Mouse (Mus musculus): ENCODE data around the gene Tspan2. TPM values are rescaled to one million over a fixed set of nuclear protein-coding genes. Genes with fewer than 3 reads are reported as not detected.
A peak's percentile ranks its signal among the peaks of the same experiment; 100 is the strongest.

Gene Tspan2
- polyA plus RNA-seq, 1 experiment from 2014 or later: 7.1 TPM

DNA sequence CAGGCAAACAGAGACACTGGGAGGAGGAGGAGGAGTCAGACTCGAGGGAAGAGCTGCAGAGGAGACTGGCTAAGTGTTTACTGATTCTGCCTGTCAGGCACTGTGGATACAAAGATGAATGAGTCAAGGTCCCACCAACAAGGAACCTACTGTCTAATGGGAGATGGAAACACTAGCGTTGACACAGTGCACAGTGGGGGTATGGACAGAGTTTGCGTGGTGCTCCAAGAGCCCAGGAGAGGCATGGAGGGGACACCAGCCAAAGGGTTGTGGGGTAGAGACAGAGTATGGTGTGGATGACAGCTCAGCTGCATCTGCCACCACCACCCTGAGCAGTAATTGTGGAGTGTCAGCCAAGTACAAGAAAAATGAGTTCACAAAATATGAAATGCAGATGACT lies 28.1 kb downstream of the Tspan2 start:
- Histone ChIP-seq H3K4me1 (ENCODE audit: control insufficient read depth, insufficient read depth, low read length) (no peaks in the 10 kb centered on the region), H3K27me3 (ENCODE audit: control insufficient read depth, insufficient read depth, low read length) (no peaks in the 10 kb centered on the region), H3K9me3 (ENCODE audit: control insufficient read depth, low read length) (no peaks in the 10 kb centered on the region), H3K4me3 (ENCODE audit: low read depth, low read length) (no peak overlapping the region), H3K36me3 (ENCODE audit: control insufficient read depth, insufficient read depth, low read length) (no peaks in the 10 kb centered on the region; the same call in 1 of the 2 replicates), H3K9ac (ENCODE audit: low read length) (no peak overlapping the region), H3K4me2 (ENCODE audit: low read depth, severe bottlenecking) (no peak overlapping the region), H3K27ac (replicated peaks; ENCODE audit: low read depth, low read length) (no peak overlapping the region)
- no peak for ATAC-seq (ENCODE audit: insufficient number of reproducible peaks, low FRiP score, low TSS enrichment, low read depth)
- WGBS: 77% methylated on average over 3 of the region's 3 CpGs
- DNase-seq (ENCODE audit: low spot score): no peak

DNA sequence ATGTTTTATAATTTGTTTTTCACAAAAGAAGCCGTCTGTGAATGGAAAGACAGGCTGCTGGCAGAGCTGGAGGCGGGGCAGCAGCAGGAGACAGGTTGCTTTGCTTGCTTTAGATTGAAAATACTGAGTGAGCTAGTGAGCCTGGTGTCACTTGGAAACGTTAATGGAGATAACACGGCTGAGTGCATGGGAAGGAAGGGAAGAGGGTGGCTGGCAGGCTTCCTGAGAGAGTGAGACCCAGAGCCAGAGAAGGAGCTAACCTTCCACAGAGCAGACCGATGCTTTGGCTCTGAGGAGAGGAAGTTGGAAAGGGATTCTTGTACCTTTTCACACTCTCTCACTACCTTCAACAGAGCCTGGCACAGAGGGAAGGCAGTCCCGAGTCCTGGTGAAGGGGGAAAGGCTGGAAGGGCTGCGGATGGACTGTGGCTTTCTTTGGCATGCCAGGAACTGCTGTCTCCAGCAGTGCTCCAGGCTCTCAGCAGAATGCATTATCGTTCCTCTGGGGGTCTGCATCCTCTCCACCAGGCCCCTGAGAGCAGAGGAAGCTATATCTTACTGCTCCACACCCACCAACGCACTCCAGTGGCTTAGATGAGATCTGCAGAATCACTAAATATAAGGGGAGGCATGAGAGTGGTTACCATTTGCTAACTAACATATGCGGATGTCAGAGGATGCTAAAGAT lies 29.5 kb downstream of the Tspan2 start:
- ATAC-seq (ENCODE audit: insufficient number of reproducible peaks, low FRiP score, low TSS enrichment, low read depth): no peak
- H3K4me2 ChIP-seq (ENCODE audit: low read depth, severe bottlenecking): no peak overlapping the region
- DNase-seq (ENCODE audit: low spot score): no peak
- no peaks in the 10 kb centered on the region for H3K36me3 ChIP-seq (ENCODE audit: control insufficient read depth, insufficient read depth, low read length)
- H3K27ac ChIP-seq (replicated peaks; ENCODE audit: low read depth, low read length): no peak overlapping the region
- H3K9me3 ChIP-seq (ENCODE audit: control insufficient read depth, low read length): no peaks in the 10 kb centered on the region
- H3K27me3 ChIP-seq (ENCODE audit: control insufficient read depth, insufficient read depth, low read length): no peaks in the 10 kb centered on the region
- WGBS: 49% methylated on average over 10 of the region's 10 CpGs
- H3K4me1 ChIP-seq (ENCODE audit: control insufficient read depth, insufficient read depth, low read length): no peaks in the 10 kb centered on the region
- no peak overlapping the region for H3K9ac ChIP-seq (ENCODE audit: low read length)
- no peak overlapping the region for H3K4me3 ChIP-seq (ENCODE audit: low read depth, low read length)

DNA sequence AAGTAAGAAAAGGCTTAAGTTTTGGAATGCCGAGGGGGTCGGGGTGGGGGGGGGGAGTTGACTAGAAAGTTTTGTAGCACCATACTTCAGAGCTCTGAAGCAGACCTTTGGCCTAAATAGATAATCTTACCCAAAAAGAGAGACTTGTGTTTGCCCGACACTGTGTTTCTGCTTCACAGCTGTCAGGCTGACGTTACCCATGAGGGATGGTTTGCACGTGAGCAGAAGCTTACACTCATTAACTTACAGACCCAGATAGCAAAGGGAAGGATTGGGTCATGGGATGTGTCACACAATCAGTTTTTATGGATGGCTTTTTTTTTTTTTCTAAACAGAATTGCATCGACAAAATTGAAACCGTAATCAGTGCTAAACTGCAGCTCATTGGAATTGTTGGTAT lies 30.5 kb downstream of the Tspan2 start:
- no peak for DNase-seq (ENCODE audit: low spot score)
- H3K27ac ChIP-seq (replicated peaks; ENCODE audit: low read depth, low read length): no peak overlapping the region
- ATAC-seq (ENCODE audit: insufficient number of reproducible peaks, low FRiP score, low TSS enrichment, low read depth): no peak
- no peaks in the 10 kb centered on the region for H3K9me3 ChIP-seq (ENCODE audit: control insufficient read depth, low read length)
- H3K4me2 ChIP-seq (ENCODE audit: low read depth, severe bottlenecking): no peak overlapping the region
- no peaks in the 10 kb centered on the region for H3K4me1 ChIP-seq (ENCODE audit: control insufficient read depth, insufficient read depth, low read length)
- H3K9ac ChIP-seq (ENCODE audit: low read length): no peak overlapping the region
- no peaks in the 10 kb centered on the region for H3K27me3 ChIP-seq (ENCODE audit: control insufficient read depth, insufficient read depth, low read length)
- H3K4me3 ChIP-seq (ENCODE audit: low read depth, low read length): no peak overlapping the region
- WGBS: 80% methylated on average over 7 of the region's 7 CpGs
- no peaks in the 10 kb centered on the region for H3K36me3 ChIP-seq (ENCODE audit: control insufficient read depth, insufficient read depth, low read length)

DNA sequence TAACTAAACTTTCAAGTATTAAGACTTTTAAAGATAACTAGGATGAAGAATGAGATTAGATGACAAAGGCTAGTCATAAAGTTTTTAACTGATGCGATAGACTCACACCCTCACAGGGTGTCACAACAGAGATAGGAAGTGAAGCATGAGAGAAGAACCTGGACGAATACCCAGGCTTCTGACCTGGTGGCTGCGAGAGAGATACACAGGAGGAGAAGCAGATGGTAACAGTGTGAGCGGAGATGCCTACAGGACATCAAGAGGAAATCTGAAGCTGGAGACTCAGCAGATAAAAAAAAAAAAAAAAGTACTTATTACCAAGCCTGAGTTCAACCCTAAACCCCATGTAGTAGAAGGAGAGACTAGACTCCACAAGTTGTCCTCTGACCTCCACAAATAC lies 38.7 kb downstream of the Tspan2 start:
- Histone ChIP-seq H3K4me1 (ENCODE audit: control insufficient read depth, insufficient read depth, low read length) (no peaks in the 10 kb centered on the region), H3K9ac (ENCODE audit: low read length) (no peak overlapping the region), H3K4me2 (ENCODE audit: low read depth, severe bottlenecking) (no peak overlapping the region), H3K4me3 (ENCODE audit: low read depth, low read length) (no peak overlapping the region), H3K27ac (replicated peaks; ENCODE audit: low read depth, low read length) (no peak overlapping the region), H3K9me3 (ENCODE audit: control insufficient read depth, low read length) (no peaks in the 10 kb centered on the region), H3K36me3 (ENCODE audit: control insufficient read depth, insufficient read depth, low read length) (no peaks in the 10 kb centered on the region), H3K27me3 (ENCODE audit: control insufficient read depth, insufficient read depth, low read length) (no peaks in the 10 kb centered on the region)
- no peak for DNase-seq (ENCODE audit: low spot score)
- WGBS: 92% methylated on average over 4 of the region's 4 CpGs
- no peak for ATAC-seq (ENCODE audit: insufficient number of reproducible peaks, low FRiP score, low TSS enrichment, low read depth)

DNA sequence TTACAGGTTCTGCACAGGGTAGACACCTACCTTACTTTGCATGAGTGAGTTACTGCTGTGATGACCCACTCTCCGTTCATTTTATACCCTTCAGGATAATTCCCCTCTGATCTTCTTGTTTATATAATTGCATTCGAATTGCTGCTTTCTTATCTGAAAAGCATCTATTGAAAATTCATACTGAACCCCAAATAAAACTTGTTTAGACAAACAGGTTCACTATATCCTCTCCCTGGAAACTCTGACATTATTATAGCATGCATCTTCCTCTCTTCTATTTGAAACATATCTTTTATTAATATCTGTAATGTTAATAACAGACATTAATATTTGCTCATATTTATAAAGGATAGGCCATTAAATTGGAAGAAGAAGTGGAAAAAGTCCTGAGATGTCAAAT lies 48.3 kb downstream of the Tspan2 start, which contains the start of gene Tshb:
TSS of gene Tshb (minus strand) at position 101 of the 400 bp plus-strand sequence.
- H3K4me3 ChIP-seq (ENCODE audit: low read depth, low read length): no peak within 1 kb of the TSS
- 73% methylated on average over 2 of the region's 2 CpGs for WGBS
- no peaks in the 10 kb centered on the region for H3K36me3 ChIP-seq (ENCODE audit: control insufficient read depth, insufficient read depth, low read length)
- H3K9me3 ChIP-seq (ENCODE audit: control insufficient read depth, low read length): no peaks in the 10 kb centered on the region
- H3K4me2 ChIP-seq (ENCODE audit: low read depth, severe bottlenecking): no peak within 1 kb of the TSS
- H3K27me3 ChIP-seq (ENCODE audit: control insufficient read depth, insufficient read depth, low read length): no peaks in the 10 kb centered on the region
- ATAC-seq (ENCODE audit: insufficient number of reproducible peaks, low FRiP score, low TSS enrichment, low read depth) (no peak), DNase-seq (ENCODE audit: low spot score) (no peak)
- no peak within 1 kb of the TSS for H3K27ac ChIP-seq (replicated peaks; ENCODE audit: low read depth, low read length)
- H3K9ac ChIP-seq (ENCODE audit: low read length): no peak within 1 kb of the TSS
- H3K4me1 ChIP-seq (ENCODE audit: control insufficient read depth, insufficient read depth, low read length): no peaks in the 10 kb centered on the region

DNA sequence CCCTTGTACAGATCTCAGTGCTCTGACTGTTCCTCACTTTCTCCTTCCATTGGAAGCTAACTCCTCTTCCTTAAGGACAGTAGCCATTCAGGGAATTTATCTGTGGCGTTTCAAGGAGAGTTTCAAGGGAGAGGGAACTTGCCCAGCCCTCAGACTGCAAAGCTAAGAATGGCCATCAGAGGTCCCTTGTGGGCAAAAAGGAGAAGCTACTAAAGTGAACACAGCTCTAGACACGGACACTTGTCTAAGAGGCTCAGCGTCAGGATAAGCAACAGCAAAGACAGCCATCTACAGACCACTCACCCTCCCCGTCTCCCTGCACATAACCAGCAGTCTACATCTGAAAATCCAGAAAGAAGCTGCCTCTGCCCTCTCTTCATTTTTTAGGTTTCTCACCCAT lies 53.0 kb downstream of the Tspan2 start:
- H3K36me3 ChIP-seq (ENCODE audit: control insufficient read depth, insufficient read depth, low read length): no peaks in the 10 kb centered on the region
- H3K9me3 ChIP-seq (ENCODE audit: control insufficient read depth, low read length): no peaks in the 10 kb centered on the region
- H3K9ac ChIP-seq (ENCODE audit: low read length): no peak overlapping the region
- no peaks in the 10 kb centered on the region for H3K27me3 ChIP-seq (ENCODE audit: control insufficient read depth, insufficient read depth, low read length)
- H3K27ac ChIP-seq (replicated peaks; ENCODE audit: low read depth, low read length): no peak overlapping the region
- DNase-seq (ENCODE audit: low spot score) (no peak), ATAC-seq (ENCODE audit: insufficient number of reproducible peaks, low FRiP score, low TSS enrichment, low read depth) (no peak)
- no peak overlapping the region for H3K4me2 ChIP-seq (ENCODE audit: low read depth, severe bottlenecking)
- no peaks in the 10 kb centered on the region for H3K4me1 ChIP-seq (ENCODE audit: control insufficient read depth, insufficient read depth, low read length)
- WGBS: 49% methylated on average over 4 of the region's 4 CpGs
- H3K4me3 ChIP-seq (ENCODE audit: low read depth, low read length): no peak overlapping the region

DNA sequence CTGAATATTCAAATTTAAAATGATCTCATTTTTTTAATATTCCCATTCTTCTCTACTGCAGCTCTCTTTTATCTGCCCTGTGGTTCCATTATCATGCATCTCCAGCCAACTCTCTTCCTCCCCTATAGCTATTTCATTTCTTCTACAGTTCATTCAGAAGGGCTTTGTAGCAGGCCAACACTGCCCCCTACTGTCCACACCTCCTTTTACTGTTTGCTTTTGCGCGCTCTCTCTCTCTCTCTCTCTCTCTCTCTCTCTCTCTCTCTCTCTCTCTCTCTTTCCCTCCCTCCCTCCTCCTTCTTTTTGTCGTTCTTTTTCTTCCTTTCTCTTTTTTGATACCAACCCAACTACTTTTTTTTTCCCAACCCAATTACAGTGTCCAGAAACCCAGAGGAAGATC lies 69.6 kb downstream of the Tspan2 start:
- 8% methylated on average over 3 of the region's 3 CpGs for WGBS
- H3K4me2 ChIP-seq (ENCODE audit: low read depth, severe bottlenecking): no peak overlapping the region
- ATAC-seq (ENCODE audit: insufficient number of reproducible peaks, low FRiP score, low TSS enrichment, low read depth): no peak
- no peak overlapping the region for H3K4me3 ChIP-seq (ENCODE audit: low read depth, low read length)
- no peak overlapping the region for H3K9ac ChIP-seq (ENCODE audit: low read length)
- peak; percentile 85 for DNase-seq (ENCODE audit: low spot score)
- H3K36me3 ChIP-seq (ENCODE audit: control insufficient read depth, insufficient read depth, low read length): no peaks in the 10 kb centered on the region
- H3K27ac ChIP-seq (replicated peaks; ENCODE audit: low read depth, low read length): no peak overlapping the region
- H3K9me3 ChIP-seq (ENCODE audit: control insufficient read depth, low read length): no peaks in the 10 kb centered on the region
- H3K4me1 ChIP-seq (ENCODE audit: control insufficient read depth, insufficient read depth, low read length): no peaks in the 10 kb centered on the region
- no peaks in the 10 kb centered on the region for H3K27me3 ChIP-seq (ENCODE audit: control insufficient read depth, insufficient read depth, low read length)

DNA sequence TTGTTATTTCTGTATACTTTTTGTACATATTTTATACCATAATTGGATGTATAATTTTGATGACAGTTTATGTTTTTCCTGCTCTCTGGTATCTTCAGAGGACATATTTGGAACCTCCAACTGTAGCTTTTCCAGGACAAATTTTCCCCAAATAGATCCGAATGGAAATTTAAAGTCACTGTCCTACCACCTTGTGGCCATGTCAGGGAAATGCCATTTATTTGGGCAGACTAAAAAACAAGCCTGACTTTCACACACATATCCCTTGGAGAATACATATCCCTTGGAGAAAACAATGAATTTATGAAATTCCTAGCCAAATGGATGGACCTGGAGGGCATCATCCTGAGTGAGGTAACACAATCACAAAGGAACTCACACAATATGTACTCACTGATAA lies 108.1 kb downstream of the Tspan2 start:
- Histone ChIP-seq H3K27me3 (ENCODE audit: control insufficient read depth, insufficient read depth, low read length) (no peaks in the 10 kb centered on the region), H3K4me1 (ENCODE audit: control insufficient read depth, insufficient read depth, low read length) (no peaks in the 10 kb centered on the region), H3K9ac (ENCODE audit: low read length) (no peak overlapping the region), H3K36me3 (ENCODE audit: control insufficient read depth, insufficient read depth, low read length) (no peaks in the 10 kb centered on the region), H3K4me2 (ENCODE audit: low read depth, severe bottlenecking) (no peak overlapping the region), H3K4me3 (ENCODE audit: low read depth, low read length) (no peak overlapping the region), H3K27ac (replicated peaks; ENCODE audit: low read depth, low read length) (no peak overlapping the region), H3K9me3 (ENCODE audit: control insufficient read depth, low read length) (no peaks in the 10 kb centered on the region)
- DNase-seq (ENCODE audit: low spot score) (no peak), ATAC-seq (ENCODE audit: insufficient number of reproducible peaks, low FRiP score, low TSS enrichment, low read depth) (no peak)
- WGBS: 54% methylated on average over 1 of the region's 1 CpGs

DNA sequence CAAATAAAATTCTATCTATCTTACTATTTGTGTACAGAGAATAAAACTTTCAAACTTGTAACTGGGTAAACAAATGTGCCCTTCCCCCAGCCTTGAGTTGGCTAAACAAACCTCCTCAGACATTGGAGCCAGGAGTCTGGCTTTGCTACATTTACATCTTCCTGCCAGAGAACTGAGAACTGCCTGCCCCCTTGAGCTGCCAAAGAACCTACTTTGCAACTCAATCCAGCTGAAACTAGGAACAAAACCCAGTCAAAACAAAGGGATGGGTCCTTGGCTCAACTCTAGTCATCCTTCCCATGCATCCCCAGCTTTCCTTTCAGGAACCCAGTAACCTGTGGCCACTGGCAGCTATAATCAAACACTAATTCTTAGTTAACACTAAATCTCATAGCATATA lies 114.3 kb downstream of the Tspan2 start:
- no peaks in the 10 kb centered on the region for H3K27me3 ChIP-seq (ENCODE audit: control insufficient read depth, insufficient read depth, low read length)
- DNase-seq (ENCODE audit: low spot score): no peak
- no peak for ATAC-seq (ENCODE audit: insufficient number of reproducible peaks, low FRiP score, low TSS enrichment, low read depth)
- no peak overlapping the region for H3K27ac ChIP-seq (replicated peaks; ENCODE audit: low read depth, low read length)
- H3K4me1 ChIP-seq (ENCODE audit: control insufficient read depth, insufficient read depth, low read length): no peaks in the 10 kb centered on the region
- no peaks in the 10 kb centered on the region for H3K36me3 ChIP-seq (ENCODE audit: control insufficient read depth, insufficient read depth, low read length)
- no peaks in the 10 kb centered on the region for H3K9me3 ChIP-seq (ENCODE audit: control insufficient read depth, low read length)
- H3K4me2 ChIP-seq (ENCODE audit: low read depth, severe bottlenecking): no peak overlapping the region
- no peak overlapping the region for H3K4me3 ChIP-seq (ENCODE audit: low read depth, low read length)
- no peak overlapping the region for H3K9ac ChIP-seq (ENCODE audit: low read length)
